Mouse (Mus musculus) liver, adult (tissue): ENCODE results near the gene Micu2.

Experiments
- GATA4 ChIP-seq: IDR thresholded peaks from 2 replicates; pipeline ENCODE4 v1.6.1; 2014; ENCODE audit warnings: mild to moderate bottlenecking, low read length; ENCODE audit not compliant: insufficient replicate concordance

The Micu2 gene

DNA sequence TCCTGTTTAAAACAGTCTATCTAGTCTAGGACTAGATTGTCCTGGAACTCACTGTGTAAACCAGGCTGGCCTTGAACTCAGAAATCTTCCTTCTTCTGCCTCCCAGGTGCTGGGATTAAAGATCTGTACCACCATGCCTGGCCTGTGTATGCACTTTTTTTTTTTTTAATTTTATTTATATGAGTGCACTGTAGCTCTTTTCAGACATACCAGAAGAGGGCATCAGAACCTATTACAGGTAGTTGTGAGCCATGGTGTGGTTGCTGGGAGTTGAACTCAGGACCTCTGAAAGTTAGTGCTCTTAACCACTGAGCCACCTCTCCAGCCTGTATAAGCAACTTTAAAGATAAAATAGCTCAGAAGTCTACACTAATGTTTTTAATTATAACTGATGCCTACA, 118.0 kb downstream of the Micu2 start:
- TF ChIP-seq GATA4 = no peak

GRCm38 (mm10) chr14:57877921-57878320, 121.1 kb downstream of the Micu2 start:
- no peak for TF ChIP-seq GATA4

GRCm38 (mm10) chr14:57866676-57867276, 132.3 kb downstream of the Micu2 start:
- TF ChIP-seq GATA4 = no peak
